11 mouse cellular contexts compared by ENCODE assay signal in the genomic region with DNA sequence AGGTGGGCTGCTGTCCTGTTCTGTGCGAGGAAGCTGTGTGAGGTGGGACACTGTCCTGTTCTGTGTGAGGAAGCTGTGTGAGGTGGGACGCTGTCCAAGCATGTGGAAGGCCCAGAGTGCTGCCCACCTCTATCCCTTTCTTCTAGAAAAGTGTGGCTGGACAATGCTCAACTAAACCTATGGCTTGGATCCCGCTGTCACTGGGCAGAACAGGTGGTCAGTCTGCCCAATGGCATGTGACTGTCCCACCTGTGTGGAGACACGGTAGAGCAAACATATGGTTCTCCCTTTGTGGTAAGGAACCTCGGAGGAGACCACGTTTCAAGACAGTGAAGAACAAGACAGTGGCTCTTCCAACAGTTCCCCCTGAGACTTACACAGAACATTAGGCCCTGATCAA.
"Had no signal": no experiment of that assay in that cellular context is flagged by ENCODE, and none has a peak within 500 bp of the region (broad histone marks: within the 10 kb centered on the region; RNA-seq: fewer than 3 reads in every experiment).

No protein-coding gene starts in this region.

- H3K4me3 ChIP-seq: left cerebral cortex, adult 2 months; liver, embryonic 13.5 days; midbrain, embryonic 12.5 days; midbrain, embryonic 15.5 days had no signal

- DNase-seq: kidney, postnatal 14 days; kidney, postnatal 4 days; layer of hippocampus, postnatal 36 days; liver, embryonic 13.5 days; lung, embryonic 14.5 days; thymus, adult 18-20 months; thymus, postnatal 36 days had no signal

- H3K27me3 ChIP-seq: liver, embryonic 13.5 days; midbrain, embryonic 12.5 days; midbrain, embryonic 15.5 days had no signal

- H3K27ac ChIP-seq: left cerebral cortex, adult 2 months; liver, embryonic 13.5 days; macrophage; midbrain, embryonic 12.5 days; midbrain, embryonic 15.5 days had no signal

- H3K4me1 ChIP-seq: liver, embryonic 13.5 days; midbrain, embryonic 15.5 days had no signal
